Mouse (Mus musculus) heart, adult 2 months (tissue): Measurements from ENCODE around the gene Tuba1b. TPM values are rescaled to one million over a fixed set of nuclear protein-coding genes. Genes with fewer than 3 reads are reported as not detected.
"Not testable (repeated sequence)": the region's sequence is repeated elsewhere in the genome, so short reads cannot be mapped to it uniquely, and the experiment has no call there.

ENCODE experiments used
- DNase-seq, 2 experiments: peaks; one replicate each; pipeline ENCODE4 v3.0.0; 2021
- H3K27ac ChIP-seq: fragments of 200-600 bp; 2 replicates; pipeline ENCODE4 v1.8.1; 2022
- H3K27me3 ChIP-seq: fragments of 200-500 bp; 2 replicates; pipeline ENCODE4 v1.6.1; 2012; ENCODE audit warnings: mild to moderate bottlenecking, low read length, inconsistent platforms, mixed read lengths; ENCODE audit not compliant: control insufficient read depth, insufficient read depth
- H3K36me3 ChIP-seq: fragments of 200-500 bp; 2 replicates; pipeline ENCODE4 v1.6.1; 2012; ENCODE audit warnings: low read length, inconsistent platforms; ENCODE audit not compliant: control insufficient read depth, insufficient read depth
- H3K4me1 ChIP-seq: fragments of 200-500 bp; 2 replicates; pipeline ENCODE4 v1.6.1; 2011; ENCODE audit warnings: low read length; ENCODE audit not compliant: control insufficient read depth, insufficient read depth
- H3K4me3 ChIP-seq: fragments of 200-600 bp; 2 replicates; pipeline ENCODE4 v1.8.1; 2022
- H3K79me2 ChIP-seq: fragments of 200-500 bp; replicated peaks from 2 replicates; pipeline ENCODE4 v1.6.1; 2012; ENCODE audit warnings: mild to moderate bottlenecking, inconsistent platforms, low read length, moderate library complexity, mixed read lengths; ENCODE audit not compliant: control insufficient read depth, insufficient read depth
- H3K9ac ChIP-seq: fragments of 200-500 bp; 2 replicates; pipeline ENCODE4 v1.6.1; 2012; ENCODE audit warnings: low read depth, mild to moderate bottlenecking, control low read depth, inconsistent platforms, low read length, mixed read lengths
- CTCF ChIP-seq: fragments of 200-600 bp; IDR thresholded peaks from 2 replicates; pipeline ENCODE4 v1.8.1; 2022; ENCODE audit warnings: antibody characterized with exemption, mild to moderate bottlenecking, moderate library complexity
- EP300 ChIP-seq: fragments of 200-500 bp; IDR thresholded peaks from 2 replicates; pipeline ENCODE4 v1.6.1; 2011; ENCODE audit warnings: low read depth, low read length, control low read depth; ENCODE audit not compliant: insufficient read depth
- POLR2A ChIP-seq: fragments of 200-500 bp; IDR thresholded peaks from 2 replicates; pipeline ENCODE4 v1.6.1; 2011; ENCODE audit warnings: mild to moderate bottlenecking, low read depth, low read length, control low read depth; ENCODE audit not compliant: insufficient read depth
- WGBS: fragments of 180-500 bp; shearing (Covaris S2); methylation state at CpG from one replicate; pipeline ENCODE4 v1.1.7; 2018; 5-methylcytosine and 5-hydroxymethylcytosine counted together
- intact Hi-C: fragments of 180-260 bp; cut with DNase I; formaldehyde crosslinking; loops from one replicate; pipeline ENCODE4 v1.15.1; 2025
- polyA plus RNA-seq: library from polyadenylated mRNA; depleted of rRNA; stranded (reverse); fragments of >200 nt; gene quantifications from 2 replicates; pipeline ENCODE4 v1.2.3, GENCODE M21; 2012
- total RNA-seq, 2 experiments: library from RNA; stranded (reverse); gene quantifications; 2 replicates each; pipeline ENCODE4 v1.2.3; 2021

Gene Tuba1b
- total and polyA plus RNA-seq, 3 experiments: 129 to 534 (median 144) TPM

DNA sequence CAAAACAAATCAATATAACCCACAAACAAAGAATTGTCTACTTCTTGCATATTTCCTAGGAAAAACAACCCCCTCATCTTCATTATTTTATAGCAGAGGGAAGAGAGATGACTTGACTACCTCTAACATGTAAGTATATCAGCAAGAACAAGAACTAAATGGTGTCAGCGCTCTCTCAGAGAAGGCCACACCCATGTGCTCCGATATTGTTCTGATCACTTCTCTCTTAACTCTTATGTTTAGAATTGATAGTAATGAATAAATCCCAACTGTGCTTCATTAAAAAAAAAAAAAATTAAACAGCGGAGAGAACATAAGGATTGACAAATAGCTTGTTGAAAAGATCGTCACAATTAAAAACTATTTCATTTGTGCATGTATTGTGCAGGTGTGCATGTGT lies 21.0 kb upstream of the Tuba1b start:
- Histone ChIP-seq H3K4me3 (no peak overlapping the region), H3K27ac (no peak overlapping the region; the same call in none of the 2 replicates), H3K9ac (no peak overlapping the region), H3K4me1 (peaks cover 5% of the 10 kb centered on the region), H3K27me3 (no peaks in the 10 kb centered on the region), H3K79me2 (no peaks in the 10 kb centered on the region), H3K36me3 (no peaks in the 10 kb centered on the region)
- WGBS: 84% methylated on average over 4 of the region's 4 CpGs
- intact Hi-C loops: no loop called here
- DNase-seq: no peak
- no peak for TF ChIP-seq EP300
- TF ChIP-seq CTCF: no peak
- TF ChIP-seq POLR2A: no peak

DNA sequence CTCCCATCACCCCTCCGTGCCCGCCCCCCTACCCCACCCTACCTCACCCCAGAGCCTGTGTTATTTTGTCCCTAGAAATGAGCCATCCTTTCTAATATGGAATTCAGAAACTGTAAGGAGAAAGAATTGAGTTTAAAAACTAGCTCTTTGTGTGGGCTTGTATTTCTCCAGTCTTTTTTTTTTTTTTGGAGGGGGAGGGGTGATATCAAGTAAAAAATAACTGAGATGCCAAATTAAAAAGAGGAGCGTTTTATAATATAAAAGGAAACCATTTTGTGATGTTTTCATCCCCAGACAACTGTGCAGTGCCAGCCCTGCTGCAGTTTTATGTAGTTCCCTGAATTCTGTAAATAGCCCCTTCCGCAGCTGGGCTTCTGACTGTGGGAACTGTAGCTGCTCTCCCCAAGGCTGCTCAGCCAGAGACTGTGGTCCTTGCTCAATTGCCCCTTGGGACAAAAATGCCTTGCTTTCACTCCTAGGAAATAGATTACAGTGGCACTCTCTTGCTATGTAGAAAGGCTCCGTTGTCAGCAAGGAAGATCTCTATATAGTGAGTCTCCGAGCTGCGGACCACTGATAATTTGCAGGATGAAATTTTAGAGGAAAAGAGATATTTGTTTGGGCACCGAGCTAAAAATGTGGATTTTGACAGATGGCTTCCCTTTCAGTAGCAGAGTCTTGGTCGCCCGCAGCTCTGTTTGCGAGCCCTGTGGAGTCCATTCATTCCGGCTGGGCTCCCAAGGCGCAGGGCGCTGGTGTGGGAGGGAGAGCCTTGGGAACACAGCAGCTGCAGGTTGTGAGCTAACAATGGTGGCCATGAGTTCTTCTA lies 20.3 kb upstream of the Tuba1b start:
- intact Hi-C loops: no loop called here

DNA sequence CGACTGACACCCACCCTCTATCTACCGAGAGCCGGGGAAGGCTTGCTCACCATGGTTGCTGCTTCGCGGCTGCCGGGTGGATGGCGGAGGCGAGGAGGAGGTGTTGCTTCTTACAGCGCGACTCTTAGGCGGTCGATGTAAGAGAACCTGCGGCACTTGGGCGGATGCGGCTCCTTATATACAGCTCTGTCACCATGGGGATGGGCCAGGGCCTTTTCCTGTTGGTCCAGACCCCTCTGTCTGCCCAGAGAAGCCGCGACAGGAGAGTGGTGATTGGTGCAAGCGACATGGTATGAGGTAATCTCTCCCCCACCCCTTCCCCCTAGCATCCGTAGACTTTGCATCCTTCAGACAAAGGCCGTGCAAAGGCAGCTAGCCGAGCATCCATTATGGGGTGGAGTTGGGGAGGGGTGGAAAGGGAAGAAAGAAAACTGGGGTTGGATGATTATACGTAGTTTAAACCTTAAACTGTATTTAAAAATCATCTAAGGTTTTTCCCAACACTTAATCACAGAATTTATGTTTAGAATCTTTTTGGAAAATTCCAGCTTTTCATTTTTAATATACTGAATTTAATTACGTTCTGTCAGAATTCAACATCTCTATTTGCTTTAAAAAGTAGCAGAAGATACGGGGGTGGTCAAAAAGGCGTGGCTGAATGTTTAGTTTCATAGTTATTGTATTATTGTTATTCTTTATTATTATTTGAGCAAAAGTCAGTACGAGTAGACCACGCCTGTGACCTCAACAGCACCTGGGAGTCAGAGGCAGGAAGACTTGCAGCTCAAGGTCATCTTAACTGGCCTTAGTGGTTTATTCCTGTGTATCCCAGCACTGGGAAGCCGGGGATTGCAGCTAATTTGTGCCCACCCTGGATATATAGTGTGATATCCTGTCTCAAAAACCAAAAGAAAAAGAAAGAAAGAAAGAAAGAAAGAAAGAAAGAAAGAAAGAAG lies 19.3 kb upstream of the Tuba1b start, which contains the start of the genes Gm49450 and Tuba1a:
TSS of gene Gm49450 (minus strand) at position 151 of the 956 bp plus-strand sequence.
TSS of gene Tuba1a (minus strand) at position 303 of the 956 bp plus-strand sequence.
- H3K4me1 ChIP-seq: peaks cover 5% of the 10 kb centered on the region
- WGBS: 7% methylated on average over 28 of the region's 28 CpGs
- intact Hi-C loops: loop anchor here (2.0 kb wide), 2 partner anchors 19 to 39 kb away; partner anchors contain the start of gene Tuba1b

More for the DNA sequence above, 20.3 kb upstream of the Tuba1b start:
- H3K27me3 ChIP-seq: no peaks in the 10 kb centered on the region
- H3K79me2 ChIP-seq: no peaks in the 10 kb centered on the region
- TF ChIP-seq EP300 (no peak), CTCF (no peak), POLR2A (0 out of 2 replicates have a peak, but pooled peaks have one; percentile 11)
- no peak overlapping the region for H3K4me3 ChIP-seq
- WGBS: 62% methylated on average over 14 of the region's 14 CpGs
- peak in 1 of 2 experiments; percentile 29 for DNase-seq
- H3K36me3 ChIP-seq: no peaks in the 10 kb centered on the region
- H3K27ac ChIP-seq: peak overlapping the region; percentile 93
- H3K4me1 ChIP-seq: peaks cover 5% of the 10 kb centered on the region
- peak overlapping the region; percentile 51; the same call in 1 of the 2 replicates for H3K9ac ChIP-seq

DNA sequence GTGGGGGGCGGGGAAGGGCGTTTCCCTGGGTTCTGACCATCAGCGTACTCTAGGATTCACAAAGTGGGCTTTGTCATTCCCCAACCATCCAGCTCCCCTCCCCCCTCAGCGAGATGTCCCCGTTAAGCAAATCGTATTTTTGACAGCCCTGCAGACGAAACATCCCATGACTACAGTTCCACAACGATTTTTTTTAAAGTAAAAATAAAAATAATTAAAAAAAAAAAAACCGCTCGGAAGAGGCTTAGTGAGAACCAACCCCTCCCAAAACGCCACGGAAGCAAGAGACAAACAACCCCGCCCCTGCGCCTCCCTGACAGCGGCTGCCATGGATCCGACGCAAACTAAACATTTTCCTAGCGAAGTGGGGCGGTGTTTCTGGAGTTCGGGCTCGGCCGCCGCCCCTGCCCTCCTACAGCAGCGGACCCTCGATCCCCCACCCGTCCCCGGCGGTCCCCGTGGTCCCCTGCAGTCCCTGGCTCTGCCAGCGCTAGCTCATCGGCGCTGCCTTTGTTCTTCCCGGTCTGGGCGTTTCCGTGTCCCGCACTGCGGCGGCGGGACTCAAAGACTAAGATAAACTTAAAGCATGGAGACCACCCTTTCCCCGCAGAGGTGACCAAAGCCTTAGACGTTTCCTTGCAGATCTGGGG lies 18.5 kb upstream of the Tuba1b start:
- TF ChIP-seq POLR2A (no peak), CTCF (peak; percentile 74), EP300 (no peak)
- Histone ChIP-seq H3K27ac (peak overlapping the region; percentile 93), H3K4me1 (peaks cover 5% of the 10 kb centered on the region), H3K79me2 (no peaks in the 10 kb centered on the region), H3K4me3 (peak overlapping the region; percentile 99), H3K36me3 (no peaks in the 10 kb centered on the region), H3K27me3 (no peaks in the 10 kb centered on the region), H3K9ac (peak overlapping the region; percentile 92)
- peak; percentile 85 to 87 for DNase-seq
- intact Hi-C loops: loop anchor here (2.0 kb wide), 2 partner anchors 18 to 40 kb away; partner anchors contain the start of gene Tuba1b
- WGBS: 2% methylated on average over 41 of the region's 41 CpGs

More for the DNA sequence above, 19.3 kb upstream of the Tuba1b start, which contains the start of the genes Gm49450 and Tuba1a:
- Histone ChIP-seq H3K9ac (peak within 1 kb of the TSS; percentile 92), H3K4me3 (peak within 1 kb of the TSS; percentile 99), H3K27ac (peak within 1 kb of the TSS; percentile 93), H3K36me3 (no peaks in the 10 kb centered on the region), H3K79me2 (no peaks in the 10 kb centered on the region), H3K27me3 (no peaks in the 10 kb centered on the region)
- peak; percentile 91 to 94 for DNase-seq
- TF ChIP-seq CTCF: no peak
- peak; percentile 57 for TF ChIP-seq EP300
- TF ChIP-seq POLR2A: peak; percentile 99

DNA sequence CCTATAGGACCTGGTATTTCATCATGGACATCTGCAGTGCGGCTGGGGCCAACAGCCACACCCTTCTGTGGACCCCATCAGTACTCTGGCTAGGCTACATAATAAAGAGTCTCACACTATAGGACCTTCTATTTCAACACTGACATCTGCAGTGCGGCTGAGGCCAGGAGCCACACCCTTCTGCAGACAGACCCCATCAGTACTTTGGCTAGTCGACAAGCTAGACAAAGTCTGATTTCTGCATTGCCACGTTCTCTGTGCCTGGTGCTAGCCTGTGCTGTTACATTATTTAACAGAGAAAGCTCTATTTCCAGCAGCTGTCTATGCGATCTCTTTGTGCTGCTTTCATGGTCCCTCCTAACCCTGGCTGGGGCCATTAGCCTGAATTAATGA lies 17.7 kb upstream of the Tuba1b start:
- intact Hi-C loops: loop anchor here (2.0 kb wide), 2 partner anchors 17 to 41 kb away; partner anchors contain the start of gene Tuba1b

DNA sequence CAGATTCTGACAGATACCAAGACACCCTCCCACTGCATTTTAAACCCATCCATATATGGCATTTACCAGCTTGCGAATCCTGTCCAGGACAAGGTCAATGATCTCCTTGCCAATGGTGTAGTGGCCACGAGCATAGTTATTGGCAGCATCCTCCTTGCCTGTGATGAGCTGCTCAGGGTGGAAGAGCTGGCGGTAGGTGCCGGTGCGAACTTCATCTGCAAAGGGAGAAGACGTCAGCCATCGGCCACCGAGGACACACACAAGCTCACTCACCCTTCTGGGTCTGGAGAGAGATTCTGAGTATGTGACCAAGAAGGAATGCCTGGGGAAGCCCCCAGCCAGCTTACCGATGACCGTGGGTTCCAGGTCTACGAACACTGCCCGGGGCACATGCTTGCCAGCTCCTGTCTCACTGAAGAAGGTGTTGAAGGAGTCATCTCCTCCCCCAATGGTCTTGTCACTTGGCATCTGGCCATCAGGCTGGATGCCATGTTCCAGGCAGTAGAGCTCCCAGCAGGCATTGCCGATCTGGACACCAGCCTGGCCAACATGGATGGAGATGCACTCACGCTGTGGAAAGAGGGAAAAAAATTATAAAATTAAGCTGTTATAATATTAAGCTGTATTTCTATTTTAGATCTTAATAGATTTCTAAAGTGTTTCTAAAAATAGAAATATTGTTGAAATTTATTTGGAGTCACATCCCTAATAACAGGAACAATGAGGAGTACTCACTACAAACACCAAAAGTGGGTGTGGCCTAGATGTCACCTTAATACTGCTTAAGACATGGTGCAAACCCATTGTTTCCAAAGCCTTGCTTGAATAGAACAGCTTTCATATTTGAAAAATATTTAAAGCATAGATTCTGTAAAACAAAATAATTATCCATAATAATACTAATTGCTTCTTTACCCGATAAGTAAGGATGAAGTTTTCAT lies 17.0 kb upstream of the Tuba1b start:
- H3K4me1 ChIP-seq, H3K36me3 ChIP-seq, H3K79me2 ChIP-seq, H3K27me3 ChIP-seq, H3K9ac ChIP-seq, DNase-seq, H3K27ac ChIP-seq: not testable (repeated sequence)
- 47% methylated on average over 11 of the region's 15 CpGs for WGBS
- intact Hi-C loops: loop anchor here (2.0 kb wide), 2 partner anchors 17 to 41 kb away; partner anchors contain the start of gene Tuba1b
- peak overlapping the region; percentile 99 for H3K4me3 ChIP-seq

More for the DNA sequence above, 17.7 kb upstream of the Tuba1b start:
- WGBS: 15% methylated on average over 5 of the region's 5 CpGs
- Histone ChIP-seq H3K9ac (peak overlapping the region; percentile 21), H3K36me3 (no peaks in the 10 kb centered on the region), H3K27ac (peak overlapping the region; percentile 93), H3K4me3 (peak overlapping the region; percentile 99), H3K4me1 (peaks cover 5% of the 10 kb centered on the region), H3K27me3 (no peaks in the 10 kb centered on the region), H3K79me2 (no peaks in the 10 kb centered on the region)
- no peak for DNase-seq
- TF ChIP-seq POLR2A: no peak
- no peak for TF ChIP-seq CTCF
- no peak for TF ChIP-seq EP300
